Mouse (Mus musculus): ENCODE data around the gene Cog1.

DNA sequence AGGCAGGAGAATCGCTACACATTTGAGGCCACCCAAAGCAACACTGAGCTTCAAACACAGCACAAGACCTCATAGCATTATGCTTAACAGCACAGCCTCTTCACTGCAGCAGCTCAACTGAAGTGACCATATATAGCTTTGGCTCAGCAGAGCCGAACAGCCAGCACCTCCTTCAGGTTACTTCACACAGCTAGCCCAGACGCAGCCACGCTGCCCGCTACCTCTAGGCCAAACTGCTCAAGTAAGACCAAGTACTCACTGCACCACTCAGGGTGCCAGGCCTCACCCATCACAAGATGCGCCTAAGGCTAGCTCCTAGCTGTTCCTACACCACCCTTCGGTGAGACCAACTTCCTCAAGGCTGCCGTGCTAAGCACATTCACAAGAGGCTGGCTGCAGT, 29.4 kb downstream of the Cog1 start:
- TF ChIP-seq EP300 (IDR thresholded peaks at IDR 0.05; ENCODE audit: insufficient read depth, low read depth, low read length) = no peak
- no peak for TF ChIP-seq CTCF (IDR thresholded peaks at IDR 0.05; ENCODE audit: low read depth, low read length)
- no peak for TF ChIP-seq POLR2A (IDR thresholded peaks at IDR 0.05; ENCODE audit: insufficient read depth, low read length)

Measured in ES-Bruce4 (cell line).